Mouse (Mus musculus) heart, adult 18-20 months (tissue): ENCODE data around the gene Far2. TPM values are rescaled to one million over a fixed set of nuclear protein-coding genes. Genes with fewer than 3 reads are reported as not detected.

Experiments
- DNase-seq, 2 experiments: peaks; one replicate each; pipeline ENCODE4 v3.0.0; 2021 to 2022; ENCODE audit warnings: mixed read lengths in 1 of 2
- total RNA-seq, 2 experiments: library from RNA; stranded (reverse); gene quantifications; 2 replicates each; pipeline ENCODE4 v1.2.3; 2021

The Far2 gene
- total RNA-seq, 2 experiments from 2014 or later: not detected

GRCm38 (mm10) chr6:148218235-148219076 lies 171.4 kb downstream of the Far2 start:
- no peak for DNase-seq

GRCm38 (mm10) chr6:148222686-148223085 lies 175.6 kb downstream of the Far2 start:
- no peak for DNase-seq

- DNase-seq: no peak
These were observed 180.5 kb downstream of the Far2 start for GRCm38 (mm10) chr6:148227542-148227941.

Other genes with a start within 250 kb of the Far2 start
- gene Ergic2, start 165.1 kb downstream of the Far2 start, total RNA-seq: 10 to 100 TPM; 51.5 to 54.1 TPM